Mouse (Mus musculus): ENCODE measurements around the gene Far1. TPM values are rescaled to one million over a fixed set of nuclear protein-coding genes. Genes with fewer than 3 reads are reported as not detected.

Gene Far1
- total RNA-seq, 2 experiments from 2014 or later: 18.7 to 24.3 TPM

Other genes with a start within 250 kb of the Far1 start
- gene Btbd10, start 144.4 kb upstream of the Far1 start, total RNA-seq (2021): 1 to 10 TPM; 8.9 to 9.3 TPM
- gene Pth, start 125.3 kb upstream of the Far1 start, total RNA-seq (2021): not detected

Data from heart, postnatal 36 days (tissue).